Mouse (Mus musculus) limb, embryonic 13.5 days (tissue): Measurements from ENCODE around the gene Ptpa. TPM values are rescaled to one million over a fixed set of nuclear protein-coding genes. Genes with fewer than 3 reads are reported as not detected.

Source experiments
- ATAC-seq: fragments of 200-750 bp; cut with Nextera tagmentation; 2 replicates; pipeline ENCODE4 v1.8.0; 2017; ENCODE audit warnings: low read depth, moderate number of reproducible peaks, moderate TSS enrichment; ENCODE audit not compliant: low FRiP score
- H3K27ac ChIP-seq: fragments of 300-500 bp; sonication (generic); 2 replicates; pipeline ENCODE4 v1.5.1; 2015; ENCODE audit warnings: inconsistent platforms, mild to moderate bottlenecking, moderate library complexity
- H3K27me3 ChIP-seq: fragments of 300-500 bp; sonication (generic); 2 replicates; pipeline ENCODE4 v1.6.1; 2015; ENCODE audit warnings: mild to moderate bottlenecking, inconsistent platforms
- H3K36me3 ChIP-seq: fragments of 300-500 bp; sonication (generic); 2 replicates; pipeline ENCODE4 v1.6.1; 2015; ENCODE audit warnings: inconsistent platforms, mild to moderate bottlenecking, moderate library complexity
- H3K4me1 ChIP-seq: fragments of 300-500 bp; sonication (generic); 2 replicates; pipeline ENCODE4 v1.6.1; 2015; ENCODE audit warnings: inconsistent platforms
- H3K4me2 ChIP-seq: fragments of 300-500 bp; sonication (generic); replicated peaks from 2 replicates; pipeline ENCODE4 v1.6.1; 2015; ENCODE audit warnings: inconsistent platforms, mild to moderate bottlenecking, moderate library complexity
- H3K4me3 ChIP-seq: fragments of 300-500 bp; sonication (generic); 2 replicates; pipeline ENCODE4 v1.5.1; 2015; ENCODE audit warnings: moderate library complexity, mild to moderate bottlenecking, inconsistent platforms
- H3K9ac ChIP-seq: fragments of 300-500 bp; sonication (generic); 2 replicates; pipeline ENCODE4 v1.6.1; 2015; ENCODE audit warnings: mild to moderate bottlenecking, inconsistent platforms
- H3K9me3 ChIP-seq: fragments of 300-500 bp; sonication (generic); 2 replicates; pipeline ENCODE4 v1.6.1; 2016; ENCODE audit warnings: inconsistent platforms
- WGBS: fragments of 180-500 bp; shearing (Covaris S2); methylation state at CpG from one replicate; pipeline ENCODE4 v1.1.7; 2015; 5-methylcytosine and 5-hydroxymethylcytosine counted together
- polyA plus RNA-seq: library from polyadenylated mRNA; unstranded; fragments of >200 nt; fragmentation: Nextera tagmentation; extraction: Ambion mirVana; gene quantifications from 2 replicates; pipeline ENCODE4 v1.2.1, GENCODE M21; 2015

Gene Ptpa
- polyA plus RNA-seq, 1 experiment from 2014 or later: 150 TPM

- H3K9ac ChIP-seq: peak overlapping the region; percentile 65
- H3K27ac ChIP-seq: peak overlapping the region; percentile 99
- WGBS: 1% methylated on average over 15 of the region's 15 CpGs
- H3K4me1 ChIP-seq: peaks cover 74% of the 10 kb centered on the region
- H3K9me3 ChIP-seq: no peaks in the 10 kb centered on the region
- H3K4me2 ChIP-seq: peak overlapping the region; percentile 61
- H3K4me3 ChIP-seq: peak overlapping the region; percentile 32
- peaks cover 70% of the 10 kb centered on the region for H3K36me3 ChIP-seq
- ATAC-seq: peak; percentile 79
- H3K27me3 ChIP-seq: no peaks in the 10 kb centered on the region
These were observed 26.0 kb downstream of the Ptpa start for GRCm38 (mm10) chr2:30441518-30442497.

- peak overlapping the region; percentile 61 for H3K4me2 ChIP-seq
- H3K9me3 ChIP-seq: no peaks in the 10 kb centered on the region
- H3K4me3 ChIP-seq: peak overlapping the region; percentile 32
- H3K27me3 ChIP-seq: no peaks in the 10 kb centered on the region
- peaks cover 74% of the 10 kb centered on the region for H3K4me1 ChIP-seq
- H3K36me3 ChIP-seq: peaks cover 72% of the 10 kb centered on the region
- H3K9ac ChIP-seq: peak overlapping the region; percentile 65
- 39% methylated on average over 5 of the region's 5 CpGs for WGBS
- no peak for ATAC-seq
- peak overlapping the region; percentile 99 for H3K27ac ChIP-seq
These were observed 26.7 kb downstream of the Ptpa start for GRCm38 (mm10) chr2:30442498-30442890.

GRCm38 (mm10) chr2:30443281-30443680 lies 27.4 kb downstream of the Ptpa start:
- H3K4me1 ChIP-seq: peaks cover 74% of the 10 kb centered on the region
- H3K4me3 ChIP-seq: no peak overlapping the region
- peaks cover 72% of the 10 kb centered on the region for H3K36me3 ChIP-seq
- peak overlapping the region; percentile 65 for H3K9ac ChIP-seq
- no peak for ATAC-seq
- peak overlapping the region; percentile 99 for H3K27ac ChIP-seq
- WGBS: 67% methylated on average over 4 of the region's 4 CpGs
- H3K4me2 ChIP-seq: peak overlapping the region; percentile 61
- H3K27me3 ChIP-seq: no peaks in the 10 kb centered on the region
- H3K9me3 ChIP-seq: no peaks in the 10 kb centered on the region

GRCm38 (mm10) chr2:30444006-30444405 lies 28.2 kb downstream of the Ptpa start:
- Histone ChIP-seq H3K9me3 (no peaks in the 10 kb centered on the region; the same call in 1 of the 2 replicates), H3K4me2 (no peak overlapping the region), H3K36me3 (peaks cover 70% of the 10 kb centered on the region), H3K4me3 (no peak overlapping the region), H3K27me3 (no peaks in the 10 kb centered on the region), H3K4me1 (peaks cover 74% of the 10 kb centered on the region), H3K9ac (0 out of 2 replicates have a peak overlapping the region, but pooled peaks have one; percentile 1), H3K27ac (peak overlapping the region; percentile 99)
- ATAC-seq: no peak
- 75% methylated on average over 5 of the region's 5 CpGs for WGBS

GRCm38 (mm10) chr2:30444450-30444849 lies 28.6 kb downstream of the Ptpa start:
- H3K4me2 ChIP-seq: no peak overlapping the region
- H3K9ac ChIP-seq: no peak overlapping the region
- no peaks in the 10 kb centered on the region; the same call in 1 of the 2 replicates for H3K9me3 ChIP-seq
- H3K36me3 ChIP-seq: peaks cover 70% of the 10 kb centered on the region
- ATAC-seq: no peak
- H3K4me3 ChIP-seq: no peak overlapping the region
- H3K27ac ChIP-seq: peak overlapping the region; percentile 99; the same call in 1 of the 2 replicates
- no peaks in the 10 kb centered on the region for H3K27me3 ChIP-seq
- peaks cover 69% of the 10 kb centered on the region for H3K4me1 ChIP-seq

GRCm38 (mm10) chr2:30445312-30445711 lies 29.5 kb downstream of the Ptpa start:
- peak overlapping the region; percentile 54 for H3K9ac ChIP-seq
- no peaks in the 10 kb centered on the region for H3K27me3 ChIP-seq
- H3K4me2 ChIP-seq: peak overlapping the region; percentile 4; the same call in 1 of the 2 replicates
- peaks cover 4% of the 10 kb centered on the region for H3K9me3 ChIP-seq
- H3K36me3 ChIP-seq: peaks cover 71% of the 10 kb centered on the region
- no peak for ATAC-seq
- 25% methylated on average over 2 of the region's 2 CpGs for WGBS
- H3K27ac ChIP-seq: peak overlapping the region; percentile 72
- peaks cover 61% of the 10 kb centered on the region for H3K4me1 ChIP-seq
- H3K4me3 ChIP-seq: no peak overlapping the region

- H3K4me3 ChIP-seq: no peak overlapping the region
- no peak for ATAC-seq
- 0 out of 2 replicates have a peak overlapping the region, but pooled peaks have one; percentile 15 for H3K27ac ChIP-seq
- no peak overlapping the region for H3K4me2 ChIP-seq
- H3K27me3 ChIP-seq: no peaks in the 10 kb centered on the region
- WGBS: 80% methylated on average over 10 of the region's 10 CpGs
- peaks cover 80% of the 10 kb centered on the region for H3K36me3 ChIP-seq
- H3K9ac ChIP-seq: no peak overlapping the region
- peaks cover 7% of the 10 kb centered on the region for H3K9me3 ChIP-seq
- H3K4me1 ChIP-seq: peaks cover 47% of the 10 kb centered on the region
These were observed 31.3 kb downstream of the Ptpa start for GRCm38 (mm10) chr2:30446891-30447826.

GRCm38 (mm10) chr2:30448371-30448770 lies 32.5 kb downstream of the Ptpa start:
- peaks cover 35% of the 10 kb centered on the region for H3K4me1 ChIP-seq
- H3K27ac ChIP-seq: no peak overlapping the region
- H3K27me3 ChIP-seq: no peaks in the 10 kb centered on the region
- H3K9me3 ChIP-seq: peaks cover 7% of the 10 kb centered on the region
- H3K4me3 ChIP-seq: no peak overlapping the region
- 83% methylated on average over 7 of the region's 7 CpGs for WGBS
- peaks cover 83% of the 10 kb centered on the region for H3K36me3 ChIP-seq
- no peak overlapping the region for H3K4me2 ChIP-seq
- no peak for ATAC-seq
- no peak overlapping the region for H3K9ac ChIP-seq

- Histone ChIP-seq H3K4me2 (no peak overlapping the region), H3K9me3 (peaks cover 7% of the 10 kb centered on the region), H3K27ac (no peak overlapping the region), H3K27me3 (no peaks in the 10 kb centered on the region), H3K36me3 (peaks cover 74% of the 10 kb centered on the region), H3K9ac (no peak overlapping the region), H3K4me1 (peaks cover 14% of the 10 kb centered on the region), H3K4me3 (no peak overlapping the region)
- ATAC-seq: no peak
- WGBS: 64% methylated on average over 1 of the region's 1 CpGs
These were observed 34.7 kb downstream of the Ptpa start for GRCm38 (mm10) chr2:30450530-30450929.

GRCm38 (mm10) chr2:30451525-30451924 lies 35.7 kb downstream of the Ptpa start:
- Histone ChIP-seq H3K4me2 (no peak overlapping the region), H3K9me3 (peaks cover 7% of the 10 kb centered on the region), H3K27me3 (no peaks in the 10 kb centered on the region), H3K9ac (no peak overlapping the region), H3K4me1 (peaks cover 10% of the 10 kb centered on the region), H3K4me3 (no peak overlapping the region), H3K36me3 (peaks cover 64% of the 10 kb centered on the region), H3K27ac (no peak overlapping the region; the same call in 1 of the 2 replicates)
- WGBS: 66% methylated on average over 3 of the region's 3 CpGs
- ATAC-seq: no peak

- Histone ChIP-seq H3K27ac (peak overlapping the region; percentile 16; the same call in 1 of the 2 replicates), H3K27me3 (no peaks in the 10 kb centered on the region), H3K9ac (no peak overlapping the region), H3K36me3 (peaks cover 44% of the 10 kb centered on the region), H3K9me3 (peaks cover 7% of the 10 kb centered on the region), H3K4me2 (no peak overlapping the region), H3K4me1 (peaks cover 20% of the 10 kb centered on the region; the same call in 1 of the 2 replicates), H3K4me3 (no peak overlapping the region)
- ATAC-seq: no peak
- 90% methylated on average over 3 of the region's 3 CpGs for WGBS
These were observed 37.7 kb downstream of the Ptpa start for GRCm38 (mm10) chr2:30453570-30453969.
